Mouse (Mus musculus) liver, postnatal 0 days (tissue): ENCODE measurements around the gene Ntm. TPM values are rescaled to one million over a fixed set of nuclear protein-coding genes. Genes with fewer than 3 reads are reported as not detected.

Experiments used
- ATAC-seq: fragments of 200-750 bp; cut with Nextera tagmentation; 2 replicates; pipeline ENCODE4 v1.8.0; 2017; ENCODE audit warnings: mild to moderate bottlenecking, moderate library complexity
- DNase-seq: peaks from one replicate; pipeline ENCODE4 v3.0.0-alpha.2; 2016
- H3K27ac ChIP-seq: fragments of 300-500 bp; sonication (generic); 2 replicates; pipeline ENCODE4 v1.5.1; 2014; ENCODE audit warnings: antibody characterized with exemption, moderate library complexity, mild to moderate bottlenecking, low read depth
- H3K27me3 ChIP-seq: fragments of 300-500 bp; sonication (generic); 2 replicates; pipeline ENCODE4 v1.6.1; 2014; ENCODE audit warnings: low read length, control low read depth, mixed read lengths; ENCODE audit not compliant: insufficient read depth
- H3K36me3 ChIP-seq: fragments of 300-500 bp; sonication (generic); replicated peaks from 2 replicates; pipeline ENCODE4 v1.6.1; 2014; ENCODE audit warnings: mild to moderate bottlenecking, control low read depth, low read length, moderate library complexity, mixed read lengths; ENCODE audit not compliant: insufficient read depth
- H3K4me1 ChIP-seq: fragments of 300-500 bp; sonication (generic); 2 replicates; pipeline ENCODE4 v1.6.1; 2014; ENCODE audit warnings: antibody characterized with exemption, mild to moderate bottlenecking, control low read depth; ENCODE audit not compliant: insufficient read depth
- H3K4me2 ChIP-seq: fragments of 300-500 bp; sonication (generic); 2 replicates; pipeline ENCODE4 v1.6.1; 2014; ENCODE audit warnings: low read depth, mild to moderate bottlenecking, low read length, moderate library complexity, mixed read lengths
- H3K4me3 ChIP-seq: fragments of 300-500 bp; sonication (generic); 2 replicates; pipeline ENCODE4 v1.5.1; 2014; ENCODE audit warnings: low read depth, low read length
- H3K9ac ChIP-seq: fragments of 300-500 bp; sonication (generic); replicated peaks from 2 replicates; pipeline ENCODE4 v1.6.1; 2014; ENCODE audit warnings: mild to moderate bottlenecking, moderate library complexity
- H3K9me3 ChIP-seq: fragments of 300-500 bp; sonication (generic); 2 replicates; pipeline ENCODE4 v1.6.1; 2016; ENCODE audit warnings: mild to moderate bottlenecking, control low read depth, low read length, mixed read lengths
- CTCF ChIP-seq: sonication (generic); IDR thresholded peaks from 2 replicates; pipeline ENCODE4 v1.5.1; 2016; ENCODE audit warnings: antibody characterized with exemption, low read depth
- EP300 ChIP-seq: IDR thresholded peaks from 2 replicates; pipeline ENCODE4 v1.6.1; 2016; ENCODE audit warnings: antibody characterized with exemption, low read depth, mild to moderate bottlenecking
- WGBS: fragments of 180-500 bp; shearing (Covaris S2); extraction: QIAGEN DNeasy Blood & Tissue Kit; methylation state at CpG from one replicate; pipeline ENCODE4 v1.1.7; 2014; ENCODE audit not compliant: insufficient replicate concordance; 5-methylcytosine and 5-hydroxymethylcytosine counted together
- polyA plus RNA-seq: library from polyadenylated mRNA; unstranded; fragments of >200 nt; fragmentation: Nextera tagmentation; extraction: Ambion mirVana; gene quantifications from 2 replicates; pipeline ENCODE4 v1.2.1, GENCODE M21; 2015

The Ntm gene
- polyA plus RNA-seq, 1 experiment from 2014 or later = 1.00 TPM

DNA sequence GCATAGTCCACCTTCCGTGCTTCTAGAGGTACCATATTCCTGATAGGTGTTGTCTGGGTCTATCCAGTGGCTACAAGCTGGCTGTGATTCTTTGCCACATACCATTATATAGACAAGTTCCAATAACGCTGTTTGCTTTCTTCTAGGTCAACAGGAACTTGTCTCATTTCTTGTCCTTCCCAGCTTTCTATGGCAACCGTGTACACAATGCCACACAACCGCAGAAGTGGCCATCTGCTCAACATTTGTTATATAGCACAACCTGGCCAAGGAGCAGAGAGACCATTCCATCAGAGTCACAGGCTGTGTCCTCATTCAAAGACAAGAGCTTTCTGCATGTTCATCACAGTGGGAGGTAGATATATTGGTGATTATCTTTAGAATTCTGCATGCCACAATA is 404.0 kb downstream of the Ntm start:
- WGBS = 64% methylated on average over 4 of the region's 4 CpGs
- H3K9me3 ChIP-seq = no peaks in the 10 kb centered on the region
- TF ChIP-seq EP300 (no peak), CTCF (no peak)
- no peak overlapping the region for H3K27ac ChIP-seq
- H3K9ac ChIP-seq = no peak overlapping the region
- ATAC-seq (no peak), DNase-seq (no peak)
- no peaks in the 10 kb centered on the region for H3K27me3 ChIP-seq
- no peak overlapping the region for H3K4me3 ChIP-seq
- no peaks in the 10 kb centered on the region for H3K4me1 ChIP-seq
- no peak overlapping the region for H3K4me2 ChIP-seq
- H3K36me3 ChIP-seq = no peaks in the 10 kb centered on the region

DNA sequence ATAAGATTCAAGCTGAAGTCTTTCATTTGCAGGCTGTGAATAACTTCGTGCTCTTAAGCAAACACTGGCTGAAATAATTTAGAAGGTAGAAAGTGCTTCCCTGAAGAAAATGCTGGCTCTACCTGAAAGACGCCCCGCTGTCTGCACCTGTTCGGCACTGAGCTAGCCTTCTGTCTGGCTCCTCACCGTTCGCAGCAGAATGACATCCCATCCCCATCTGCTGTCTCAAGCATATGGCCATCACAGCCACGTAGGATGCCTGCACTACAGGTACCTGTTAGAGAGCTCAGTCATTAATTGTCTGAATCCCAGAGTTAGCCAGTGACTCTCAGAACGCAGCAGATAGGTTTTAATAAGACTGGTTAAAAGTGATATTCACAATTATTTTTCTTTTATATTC is 412.4 kb downstream of the Ntm start:
- no peak overlapping the region for H3K4me2 ChIP-seq
- 75% methylated on average over 8 of the region's 8 CpGs for WGBS
- DNase-seq (no peak), ATAC-seq (no peak)
- no peak for TF ChIP-seq EP300
- H3K4me3 ChIP-seq = no peak overlapping the region
- H3K9ac ChIP-seq = no peak overlapping the region
- no peaks in the 10 kb centered on the region for H3K9me3 ChIP-seq
- no peaks in the 10 kb centered on the region for H3K36me3 ChIP-seq
- H3K4me1 ChIP-seq = no peaks in the 10 kb centered on the region
- no peaks in the 10 kb centered on the region for H3K27me3 ChIP-seq
- no peak overlapping the region for H3K27ac ChIP-seq

- DNase-seq = no peak
- no peak for TF ChIP-seq EP300
- no peak for TF ChIP-seq CTCF
- Histone ChIP-seq H3K4me2 (no peak overlapping the region), H3K27me3 (no peaks in the 10 kb centered on the region), H3K4me1 (no peaks in the 10 kb centered on the region), H3K36me3 (no peaks in the 10 kb centered on the region), H3K9ac (no peak overlapping the region), H3K4me3 (no peak overlapping the region), H3K27ac (no peak overlapping the region), H3K9me3 (no peaks in the 10 kb centered on the region)
- ATAC-seq = no peak
- WGBS = 72% methylated on average over 8 of the region's 8 CpGs
Measured at GRCm38 (mm10) chr9:29550107-29550506, 412.8 kb downstream of the Ntm start.

- DNase-seq (no peak), ATAC-seq (no peak)
- WGBS = 65% methylated on average over 2 of the region's 2 CpGs
- Histone ChIP-seq H3K9me3 (no peaks in the 10 kb centered on the region), H3K9ac (no peak overlapping the region), H3K4me2 (no peak overlapping the region), H3K4me1 (no peaks in the 10 kb centered on the region), H3K4me3 (no peak overlapping the region), H3K27ac (no peak overlapping the region), H3K36me3 (no peaks in the 10 kb centered on the region), H3K27me3 (no peaks in the 10 kb centered on the region)
- no peak for TF ChIP-seq CTCF
- no peak for TF ChIP-seq EP300
Measured at GRCm38 (mm10) chr9:29536415-29536814, 426.5 kb downstream of the Ntm start.

GRCm38 (mm10) chr9:29534773-29535172 is 428.2 kb downstream of the Ntm start:
- 73% methylated on average over 6 of the region's 6 CpGs for WGBS
- no peak overlapping the region for H3K9ac ChIP-seq
- ATAC-seq = no peak

DNA sequence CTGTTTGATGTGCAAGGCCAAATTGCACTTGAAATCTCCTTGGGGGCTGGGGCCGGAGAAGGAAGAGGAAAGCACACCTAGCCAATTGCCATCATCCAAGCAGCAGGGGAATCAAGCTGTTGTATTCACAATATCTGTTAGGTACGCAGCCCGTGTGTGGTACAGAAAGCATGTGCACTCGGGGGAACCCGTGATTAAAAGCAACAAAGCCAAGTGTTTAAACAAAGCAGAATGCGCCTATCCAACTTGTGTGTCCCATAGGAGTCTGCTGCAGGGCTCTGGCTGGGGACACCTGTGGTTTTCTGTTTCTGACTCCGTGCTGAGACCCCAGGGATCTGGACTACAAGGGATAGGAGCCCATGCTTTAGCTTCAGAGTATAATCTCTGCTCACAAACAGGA is 428.6 kb downstream of the Ntm start:
- no peaks in the 10 kb centered on the region for H3K9me3 ChIP-seq
- no peak overlapping the region for H3K4me3 ChIP-seq
- H3K36me3 ChIP-seq = no peaks in the 10 kb centered on the region
- ATAC-seq = no peak
- H3K27me3 ChIP-seq = no peaks in the 10 kb centered on the region
- no peak overlapping the region for H3K9ac ChIP-seq
- no peaks in the 10 kb centered on the region for H3K4me1 ChIP-seq
- H3K4me2 ChIP-seq = no peak overlapping the region
- no peak for TF ChIP-seq EP300
- no peak for TF ChIP-seq CTCF
- no peak for DNase-seq
- WGBS = 50% methylated on average over 7 of the region's 7 CpGs
- H3K27ac ChIP-seq = no peak overlapping the region

More at GRCm38 (mm10) chr9:29534773-29535172, 428.2 kb downstream of the Ntm start:
- no peak overlapping the region for H3K4me3 ChIP-seq
- no peak for DNase-seq
- no peaks in the 10 kb centered on the region for H3K36me3 ChIP-seq
- H3K4me2 ChIP-seq = no peak overlapping the region
- no peaks in the 10 kb centered on the region for H3K27me3 ChIP-seq
- no peak for TF ChIP-seq EP300
- no peak for TF ChIP-seq CTCF
- no peaks in the 10 kb centered on the region for H3K9me3 ChIP-seq
- H3K4me1 ChIP-seq = no peaks in the 10 kb centered on the region
- no peak overlapping the region for H3K27ac ChIP-seq

DNA sequence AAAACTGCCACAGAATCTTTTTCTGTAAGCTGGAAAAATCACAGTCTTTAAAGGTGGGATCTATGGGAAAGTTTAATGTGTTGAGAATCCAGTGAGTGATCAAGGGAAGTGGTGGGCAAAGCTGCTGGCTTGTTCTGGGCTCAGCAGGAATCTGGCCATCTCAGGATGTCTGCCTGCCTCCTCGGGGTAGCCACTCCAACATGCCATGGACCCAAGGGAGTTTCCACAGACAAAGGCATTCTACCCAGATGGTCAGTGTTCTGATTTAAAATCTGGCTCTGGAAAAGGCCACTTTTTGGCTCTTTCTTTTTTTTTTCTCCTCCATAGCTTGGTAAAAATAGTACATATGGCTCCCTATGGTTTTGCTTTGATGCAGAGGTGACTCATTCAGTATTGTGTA is 429.4 kb downstream of the Ntm start:
- Histone ChIP-seq H3K4me2 (no peak overlapping the region), H3K4me3 (no peak overlapping the region), H3K4me1 (no peaks in the 10 kb centered on the region), H3K27ac (no peak overlapping the region), H3K9ac (no peak overlapping the region), H3K9me3 (no peaks in the 10 kb centered on the region), H3K27me3 (no peaks in the 10 kb centered on the region), H3K36me3 (no peaks in the 10 kb centered on the region)
- TF ChIP-seq EP300 (no peak), CTCF (no peak)
- 33% methylated on average over 1 of the region's 1 CpGs for WGBS
- DNase-seq = no peak
- ATAC-seq = no peak
